Mouse (Mus musculus) limb, embryonic 11.5 days (tissue): ENCODE measurements at regions not wholly inside any gene's neighbourhood (a gene's known extent, or its start where the extent isn't known, plus 50 kb on each side); places are given as distances from the start of the nearest gene placed in this dataset.

Experiments used
- ATAC-seq: fragments of 200-750 bp; cut with Nextera tagmentation; 2 replicates; pipeline ENCODE4 v1.8.0; 2017; ENCODE audit warnings: low read depth; ENCODE audit not compliant: insufficient number of reproducible peaks, low FRiP score, low TSS enrichment
- DNase-seq: peaks from one replicate; pipeline ENCODE4 v3.0.0-alpha.2; 2015; ENCODE audit warnings: low spot score
- H3K27ac ChIP-seq: fragments of 300-500 bp; sonication (generic); replicated peaks from 2 replicates; pipeline ENCODE4 v1.5.1; 2014; ENCODE audit warnings: low read depth, mild to moderate bottlenecking, low read length
- H3K27me3 ChIP-seq: fragments of 300-500 bp; sonication (generic); 2 replicates; pipeline ENCODE4 v1.6.1; 2014; ENCODE audit warnings: mild to moderate bottlenecking, low read length, mixed read lengths; ENCODE audit not compliant: control insufficient read depth, insufficient read depth
- H3K36me3 ChIP-seq: fragments of 300-500 bp; sonication (generic); 2 replicates; pipeline ENCODE4 v1.6.1; 2014; ENCODE audit warnings: mild to moderate bottlenecking, low read length, moderate library complexity, mixed read lengths; ENCODE audit not compliant: control insufficient read depth, insufficient read depth
- H3K4me1 ChIP-seq: fragments of 300-500 bp; sonication (generic); 2 replicates; pipeline ENCODE4 v1.6.1; 2014; ENCODE audit warnings: low read length, mixed read lengths; ENCODE audit not compliant: control insufficient read depth, insufficient read depth
- H3K4me2 ChIP-seq: fragments of 300-500 bp; sonication (generic); 2 replicates; pipeline ENCODE4 v1.6.1; 2014; ENCODE audit warnings: low read depth, mild to moderate bottlenecking, moderate library complexity; ENCODE audit not compliant: severe bottlenecking
- H3K4me3 ChIP-seq: fragments of 300-500 bp; sonication (generic); 2 replicates; pipeline ENCODE4 v1.5.1; 2014; ENCODE audit warnings: low read depth, low read length
- H3K9ac ChIP-seq: fragments of 300-500 bp; sonication (generic); 2 replicates; pipeline ENCODE4 v1.6.1; 2014; ENCODE audit warnings: mild to moderate bottlenecking, low read length
- H3K9me3 ChIP-seq: fragments of 300-500 bp; sonication (generic); 2 replicates; pipeline ENCODE4 v1.6.1; 2016; ENCODE audit warnings: low read length; ENCODE audit not compliant: control insufficient read depth
- WGBS: fragments of 180-500 bp; shearing (Covaris S2); extraction: QIAGEN DNeasy Blood & Tissue Kit; methylation state at CpG from one replicate; pipeline ENCODE4 v1.1.7; 2014; 5-methylcytosine and 5-hydroxymethylcytosine counted together

GRCm38 (mm10) chr15:64474236-64474635 is 343.3 kb upstream of the Gm21798 start:
- H3K4me3 ChIP-seq: no peak overlapping the region
- H3K9me3 ChIP-seq: no peaks in the 10 kb centered on the region
- H3K4me2 ChIP-seq: no peak overlapping the region
- DNase-seq (no peak), ATAC-seq (no peak)
- 94% methylated on average over 1 of the region's 1 CpGs for WGBS
- H3K36me3 ChIP-seq: no peaks in the 10 kb centered on the region
- no peak overlapping the region for H3K27ac ChIP-seq
- H3K4me1 ChIP-seq: no peaks in the 10 kb centered on the region
- no peaks in the 10 kb centered on the region for H3K27me3 ChIP-seq
- H3K9ac ChIP-seq: no peak overlapping the region

- ATAC-seq: no peak
- Histone ChIP-seq H3K9ac (no peak overlapping the region), H3K27ac (no peak overlapping the region), H3K4me1 (no peaks in the 10 kb centered on the region), H3K36me3 (no peaks in the 10 kb centered on the region), H3K27me3 (no peaks in the 10 kb centered on the region), H3K4me3 (no peak overlapping the region), H3K4me2 (no peak overlapping the region), H3K9me3 (no peaks in the 10 kb centered on the region)
- WGBS: 85% methylated on average over 5 of the region's 5 CpGs
- DNase-seq: no peak
Observed at GRCm38 (mm10) chr15:64477131-64477530, 340.4 kb upstream of the Gm21798 start.

- 78% methylated on average over 6 of the region's 6 CpGs for WGBS
- ATAC-seq (no peak), DNase-seq (no peak)
- Histone ChIP-seq H3K4me2 (no peak overlapping the region), H3K27ac (no peak overlapping the region), H3K27me3 (no peaks in the 10 kb centered on the region), H3K36me3 (no peaks in the 10 kb centered on the region), H3K4me1 (no peaks in the 10 kb centered on the region), H3K9me3 (no peaks in the 10 kb centered on the region), H3K9ac (no peak overlapping the region), H3K4me3 (no peak overlapping the region)
Observed at GRCm38 (mm10) chr15:64480625-64481024, 336.9 kb upstream of the Gm21798 start.

- ATAC-seq (no peak), DNase-seq (no peak)
- Histone ChIP-seq H3K4me3 (no peak overlapping the region), H3K4me2 (no peak overlapping the region), H3K27me3 (no peaks in the 10 kb centered on the region), H3K27ac (no peak overlapping the region), H3K36me3 (no peaks in the 10 kb centered on the region), H3K9ac (no peak overlapping the region), H3K4me1 (no peaks in the 10 kb centered on the region), H3K9me3 (no peaks in the 10 kb centered on the region)
Observed at GRCm38 (mm10) chr15:64481226-64481625, 336.3 kb upstream of the Gm21798 start.

- Histone ChIP-seq H3K9me3 (no peaks in the 10 kb centered on the region), H3K27me3 (no peaks in the 10 kb centered on the region), H3K4me1 (no peaks in the 10 kb centered on the region), H3K36me3 (no peaks in the 10 kb centered on the region), H3K4me3 (no peak overlapping the region), H3K27ac (no peak overlapping the region), H3K9ac (no peak overlapping the region), H3K4me2 (no peak overlapping the region)
- ATAC-seq (no peak), DNase-seq (no peak)
- WGBS: 92% methylated on average over 5 of the region's 5 CpGs
Observed at GRCm38 (mm10) chr15:64482960-64483359, 334.5 kb upstream of the Gm21798 start.

GRCm38 (mm10) chr15:64487801-64488200 is 329.7 kb upstream of the Gm21798 start:
- no peak overlapping the region for H3K9ac ChIP-seq
- no peak overlapping the region for H3K4me3 ChIP-seq
- no peak overlapping the region for H3K4me2 ChIP-seq
- H3K9me3 ChIP-seq: no peaks in the 10 kb centered on the region
- no peak overlapping the region for H3K27ac ChIP-seq
- H3K27me3 ChIP-seq: no peaks in the 10 kb centered on the region
- H3K36me3 ChIP-seq: no peaks in the 10 kb centered on the region
- no peaks in the 10 kb centered on the region for H3K4me1 ChIP-seq
- WGBS: 29% methylated on average over 2 of the region's 3 CpGs
- DNase-seq (no peak), ATAC-seq (no peak)

GRCm38 (mm10) chr15:64500783-64501182 is 316.7 kb upstream of the Gm21798 start:
- H3K36me3 ChIP-seq: no peaks in the 10 kb centered on the region
- no peak for DNase-seq
- no peaks in the 10 kb centered on the region for H3K4me1 ChIP-seq
- no peak overlapping the region for H3K27ac ChIP-seq
- no peaks in the 10 kb centered on the region for H3K27me3 ChIP-seq
- H3K9ac ChIP-seq: no peak overlapping the region
- no peak for ATAC-seq
- H3K4me2 ChIP-seq: no peak overlapping the region
- no peaks in the 10 kb centered on the region for H3K9me3 ChIP-seq
- no peak overlapping the region for H3K4me3 ChIP-seq

GRCm38 (mm10) chr15:64501479-64501878 is 316.0 kb upstream of the Gm21798 start:
- no peak overlapping the region for H3K4me2 ChIP-seq
- no peak for ATAC-seq
- no peak overlapping the region for H3K27ac ChIP-seq
- H3K36me3 ChIP-seq: no peaks in the 10 kb centered on the region
- H3K9ac ChIP-seq: no peak overlapping the region
- H3K4me3 ChIP-seq: no peak overlapping the region
- DNase-seq: no peak
- H3K4me1 ChIP-seq: no peaks in the 10 kb centered on the region
- WGBS: 83% methylated on average over 1 of the region's 1 CpGs
- no peaks in the 10 kb centered on the region for H3K27me3 ChIP-seq
- no peaks in the 10 kb centered on the region for H3K9me3 ChIP-seq

GRCm38 (mm10) chr15:64504751-64505150 is 312.7 kb upstream of the Gm21798 start:
- no peak overlapping the region for H3K4me2 ChIP-seq
- no peaks in the 10 kb centered on the region for H3K36me3 ChIP-seq
- no peak overlapping the region for H3K9ac ChIP-seq
- ATAC-seq (no peak), DNase-seq (no peak)
- H3K9me3 ChIP-seq: no peaks in the 10 kb centered on the region
- no peaks in the 10 kb centered on the region for H3K4me1 ChIP-seq
- H3K4me3 ChIP-seq: no peak overlapping the region
- 87% methylated on average over 4 of the region's 4 CpGs for WGBS
- no peaks in the 10 kb centered on the region for H3K27me3 ChIP-seq
- no peak overlapping the region for H3K27ac ChIP-seq
